Mouse (Mus musculus) limb, embryonic 14.5 days (tissue): ENCODE results near the gene Cryba4. TPM values are rescaled to one million over a fixed set of nuclear protein-coding genes. Genes with fewer than 3 reads are reported as not detected.

Experiments
- ATAC-seq: fragments of 200-750 bp; cut with Nextera tagmentation; 2 replicates; pipeline ENCODE4 v1.8.0; 2017; ENCODE audit warnings: low read depth, moderate number of reproducible peaks, moderate TSS enrichment; ENCODE audit not compliant: low FRiP score
- DNase-seq: peaks from one replicate; pipeline ENCODE4 v3.0.0-alpha.2; 2015; ENCODE audit warnings: low spot score
- H3K27ac ChIP-seq: fragments of 300-500 bp; sonication (generic); replicated peaks from 2 replicates; pipeline ENCODE4 v1.5.1; 2014; ENCODE audit warnings: low read depth, mild to moderate bottlenecking, low read length, moderate library complexity, mixed read lengths
- H3K27me3 ChIP-seq: fragments of 300-500 bp; sonication (generic); 2 replicates; pipeline ENCODE4 v1.6.1; 2014; ENCODE audit warnings: low read length, mixed read lengths; ENCODE audit not compliant: control insufficient read depth, insufficient read depth
- H3K36me3 ChIP-seq: fragments of 300-500 bp; sonication (generic); 2 replicates; pipeline ENCODE4 v1.6.1; 2014; ENCODE audit warnings: mild to moderate bottlenecking, low read length, moderate library complexity, mixed read lengths; ENCODE audit not compliant: control insufficient read depth, insufficient read depth
- H3K4me1 ChIP-seq: fragments of 300-500 bp; sonication (generic); 2 replicates; pipeline ENCODE4 v1.6.1; 2014; ENCODE audit warnings: antibody characterized with exemption, low read length, mixed read lengths; ENCODE audit not compliant: control insufficient read depth, insufficient read depth
- H3K4me2 ChIP-seq: fragments of 300-500 bp; sonication (generic); replicated peaks from 2 replicates; pipeline ENCODE4 v1.6.1; 2014; ENCODE audit warnings: low read depth, mild to moderate bottlenecking, low read length, moderate library complexity; ENCODE audit not compliant: severe bottlenecking
- H3K4me3 ChIP-seq: fragments of 300-500 bp; sonication (generic); replicated peaks from 2 replicates; pipeline ENCODE4 v1.5.1; 2014; ENCODE audit warnings: low read length
- H3K9ac ChIP-seq: fragments of 300-500 bp; sonication (generic); 2 replicates; pipeline ENCODE4 v1.6.1; 2014; ENCODE audit warnings: mild to moderate bottlenecking, low read depth, low read length, moderate library complexity; ENCODE audit not compliant: severe bottlenecking
- H3K9me3 ChIP-seq: fragments of 300-500 bp; sonication (generic); 2 replicates; pipeline ENCODE4 v1.6.1; 2016; ENCODE audit warnings: low read length; ENCODE audit not compliant: control insufficient read depth
- POLR2A ChIP-seq: fragments of 200-500 bp; IDR thresholded peaks from 2 replicates; pipeline ENCODE4 v1.8.0; 2012; ENCODE audit warnings: inconsistent platforms, mild to moderate bottlenecking, moderate library complexity, borderline replicate concordance; ENCODE audit not compliant: insufficient read depth, insufficient read length; ENCODE audit errors: extremely low read depth
- WGBS: fragments of 180-500 bp; shearing (Covaris S2); extraction: QIAGEN DNeasy Blood & Tissue Kit; methylation state at CpG from one replicate; pipeline ENCODE4 v1.1.7; 2014; 5-methylcytosine and 5-hydroxymethylcytosine counted together
- polyA plus RNA-seq, 2 experiments: library from polyadenylated mRNA; depleted of rRNA in 1 of 2; stranded (reverse) in 1 of 2; unstranded in 1 of 2; fragments of >200 nt; fragmentation: Nextera tagmentation in 1 of 2; extraction: Ambion mirVana in 1 of 2; gene quantifications; 2 replicates each; pipeline versions ENCODE4 v1.2.1 to v1.2.3; 2012 to 2014

The Cryba4 gene
- polyA plus RNA-seq, 2 experiments: 1.2 to 1.8 TPM

GRCm38 (mm10) chr5:112289819-112290535 is 37.7 kb upstream of the Cryba4 start:
- 84% methylated on average over 16 of the region's 16 CpGs for WGBS
- DNase-seq (no peak), ATAC-seq (0 out of 2 replicates have a peak, but pooled peaks have one; percentile 10)
- Histone ChIP-seq H3K27ac (no peak overlapping the region), H3K4me1 (peaks cover 5% of the 10 kb centered on the region; the same call in 1 of the 2 replicates), H3K9me3 (no peaks in the 10 kb centered on the region), H3K36me3 (no peaks in the 10 kb centered on the region), H3K27me3 (no peaks in the 10 kb centered on the region), H3K4me2 (no peak overlapping the region), H3K9ac (no peak overlapping the region), H3K4me3 (no peak overlapping the region)
- TF ChIP-seq POLR2A: no peak

GRCm38 (mm10) chr5:112289236-112289635 is 36.9 kb upstream of the Cryba4 start:
- H3K4me2 ChIP-seq: no peak overlapping the region
- no peak overlapping the region for H3K4me3 ChIP-seq
- H3K4me1 ChIP-seq: peaks cover 5% of the 10 kb centered on the region; the same call in 1 of the 2 replicates
- H3K9ac ChIP-seq: no peak overlapping the region
- no peaks in the 10 kb centered on the region for H3K9me3 ChIP-seq
- no peaks in the 10 kb centered on the region for H3K27me3 ChIP-seq
- ATAC-seq (no peak), DNase-seq (peak; percentile 51)
- TF ChIP-seq POLR2A: no peak
- WGBS: 57% methylated on average over 6 of the region's 8 CpGs
- H3K36me3 ChIP-seq: no peaks in the 10 kb centered on the region
- H3K27ac ChIP-seq: no peak overlapping the region

DNA sequence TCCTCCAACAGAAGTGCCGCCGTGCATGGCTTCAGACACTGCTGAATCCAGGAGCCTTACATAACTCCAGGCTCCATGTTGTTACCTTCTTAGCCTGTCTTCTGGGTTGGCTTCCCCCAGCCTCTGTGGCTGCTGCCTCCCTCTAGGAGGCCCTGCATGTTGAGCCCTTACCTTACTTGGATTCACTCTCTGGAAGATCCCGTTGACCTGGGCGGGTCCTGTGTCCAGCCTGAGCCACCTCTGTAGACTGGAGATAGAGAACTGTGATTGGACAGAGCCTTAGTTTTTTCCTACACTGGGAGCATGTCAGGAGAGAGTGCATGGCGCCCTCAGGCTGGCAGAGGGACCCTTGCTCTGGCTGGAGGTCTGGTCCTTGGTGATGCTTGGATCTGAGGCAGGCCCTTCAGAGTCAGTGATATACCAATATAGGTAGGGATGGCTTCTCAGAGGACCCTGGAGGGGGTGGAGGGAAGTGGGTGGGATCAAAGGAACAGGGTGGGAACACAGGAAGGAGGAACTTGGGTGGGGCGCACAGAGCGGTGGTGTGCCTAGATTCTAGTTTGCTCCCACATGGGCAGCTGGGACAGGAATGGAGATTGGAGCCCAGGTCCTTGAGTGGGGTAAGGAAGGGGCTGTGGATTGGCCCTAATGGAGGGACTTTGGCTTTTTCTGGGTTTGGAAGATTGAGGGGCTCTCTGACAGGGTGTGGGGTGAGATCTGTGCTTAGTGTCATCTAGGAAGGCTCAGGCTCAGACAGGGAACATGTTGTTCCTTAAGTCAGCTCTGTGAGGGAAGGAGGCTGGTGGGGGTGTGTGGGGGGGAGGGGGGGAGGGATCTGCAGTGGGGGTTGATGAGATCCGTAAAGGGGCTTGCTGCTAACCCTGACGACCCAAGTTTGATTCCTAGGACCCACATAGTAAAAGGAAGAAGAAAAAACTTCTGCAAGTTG is 36.1 kb upstream of the Cryba4 start:
- Histone ChIP-seq H3K4me3 (no peak overlapping the region), H3K36me3 (no peaks in the 10 kb centered on the region), H3K4me1 (peaks cover 5% of the 10 kb centered on the region; the same call in 1 of the 2 replicates), H3K4me2 (no peak overlapping the region), H3K27ac (no peak overlapping the region), H3K9me3 (no peaks in the 10 kb centered on the region), H3K9ac (no peak overlapping the region), H3K27me3 (no peaks in the 10 kb centered on the region)
- 78% methylated on average over 9 of the region's 9 CpGs for WGBS
- no peak for TF ChIP-seq POLR2A
- DNase-seq (no peak), ATAC-seq (no peak)

- Histone ChIP-seq H3K9ac (no peak overlapping the region), H3K27ac (no peak overlapping the region), H3K4me3 (no peak overlapping the region), H3K9me3 (no peaks in the 10 kb centered on the region), H3K4me2 (no peak overlapping the region), H3K36me3 (no peaks in the 10 kb centered on the region), H3K4me1 (peaks cover 5% of the 10 kb centered on the region; the same call in 1 of the 2 replicates), H3K27me3 (no peaks in the 10 kb centered on the region)
- WGBS: 87% methylated on average over 2 of the region's 2 CpGs
- DNase-seq (no peak), ATAC-seq (no peak)
- no peak for TF ChIP-seq POLR2A
Observed at GRCm38 (mm10) chr5:112287652-112288051, 35.3 kb upstream of the Cryba4 start.

DNA sequence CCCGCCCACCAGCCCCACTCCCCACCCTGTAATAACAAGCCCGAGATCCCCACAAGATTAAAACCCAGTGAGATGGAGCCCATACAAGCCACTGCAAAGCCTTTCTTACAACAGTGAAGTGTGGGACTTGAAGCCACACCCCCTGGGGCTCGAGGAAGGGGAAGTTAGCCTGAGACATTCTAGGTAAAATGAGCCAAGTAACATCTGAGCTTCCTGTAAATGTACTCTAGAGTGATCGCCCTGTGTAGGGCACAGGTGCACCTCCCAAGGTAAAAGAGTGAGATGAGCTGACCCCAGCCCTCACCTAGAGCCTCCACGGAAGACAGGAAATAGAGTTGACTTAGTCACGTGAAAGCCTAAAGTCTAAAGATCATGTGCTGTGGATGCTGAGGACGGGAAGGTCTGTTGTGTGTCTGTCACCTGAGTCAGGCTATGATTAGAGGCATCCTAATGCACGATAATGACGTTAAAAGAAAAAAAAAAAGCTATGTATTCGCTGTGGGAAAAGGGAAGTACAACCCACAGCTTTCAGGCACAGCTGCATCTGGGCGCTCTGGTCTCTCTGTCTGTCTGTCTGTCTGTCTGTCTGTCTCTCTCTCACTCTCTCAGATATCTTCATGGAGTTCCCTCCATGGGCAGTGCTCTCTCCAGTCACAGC is 34.8 kb upstream of the Cryba4 start:
- no peaks in the 10 kb centered on the region for H3K9me3 ChIP-seq
- H3K9ac ChIP-seq: no peak overlapping the region
- H3K4me2 ChIP-seq: no peak overlapping the region
- WGBS: 75% methylated on average over 11 of the region's 11 CpGs
- peaks cover 5% of the 10 kb centered on the region; the same call in 1 of the 2 replicates for H3K4me1 ChIP-seq
- no peak for TF ChIP-seq POLR2A
- H3K27ac ChIP-seq: no peak overlapping the region
- no peaks in the 10 kb centered on the region for H3K27me3 ChIP-seq
- H3K4me3 ChIP-seq: no peak overlapping the region
- no peaks in the 10 kb centered on the region for H3K36me3 ChIP-seq
- DNase-seq (no peak), ATAC-seq (no peak)
